Mouse (Mus musculus): ENCODE measurements at regions not wholly inside any gene's neighbourhood (a gene's known extent, or its start where the extent isn't known, plus 50 kb on each side); places are given as distances from the start of the nearest gene placed in this dataset.
A peak's percentile ranks its signal among the peaks of the same experiment; 100 is the strongest.

- no peak for DNase-seq (ENCODE audit: low read depth, low spot score)
Measured at GRCm38 (mm10) chr2:143270826-143271225, 192.6 kb downstream of the Otor start.

GRCm38 (mm10) chr2:143305747-143306570, 227.7 kb downstream of the Otor start:
- no peak for DNase-seq (ENCODE audit: low read depth, low spot score)

- no peak for DNase-seq (ENCODE audit: low read depth, low spot score)
Measured at GRCm38 (mm10) chr2:143306571-143306925, 228.3 kb downstream of the Otor start.

DNA sequence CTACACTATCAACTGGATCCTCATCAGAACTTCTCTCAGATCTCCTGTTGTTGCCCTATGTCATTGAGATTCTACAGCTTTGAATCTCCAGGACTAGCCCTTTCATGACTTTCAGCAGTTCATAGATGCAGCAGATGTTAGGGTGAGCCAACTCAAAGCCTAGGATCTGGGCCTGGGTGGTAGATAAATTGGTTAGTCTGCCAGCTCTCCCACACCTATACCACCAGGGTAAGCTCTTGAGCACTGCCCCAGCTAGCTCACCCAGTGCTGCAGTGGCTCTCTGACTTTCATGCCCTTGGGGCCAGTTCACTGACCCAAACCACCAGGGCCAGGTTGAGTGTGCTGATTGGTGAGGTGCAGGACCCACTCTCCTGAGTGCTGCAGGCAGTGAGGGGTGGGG, 220.5 kb upstream of the Pcsk2 start:
- no peak for DNase-seq (ENCODE audit: low read depth, low spot score)

GRCm38 (mm10) chr2:143332071-143332470, 213.9 kb upstream of the Pcsk2 start:
- no peak for DNase-seq (ENCODE audit: low read depth, low spot score)

GRCm38 (mm10) chr2:143340364-143340763, 205.6 kb upstream of the Pcsk2 start:
- DNase-seq (ENCODE audit: low read depth, low spot score): peak; percentile 44

- no peak for DNase-seq (ENCODE audit: low read depth, low spot score)
Measured at GRCm38 (mm10) chr2:143364193-143364592, 181.8 kb upstream of the Pcsk2 start.

DNA sequence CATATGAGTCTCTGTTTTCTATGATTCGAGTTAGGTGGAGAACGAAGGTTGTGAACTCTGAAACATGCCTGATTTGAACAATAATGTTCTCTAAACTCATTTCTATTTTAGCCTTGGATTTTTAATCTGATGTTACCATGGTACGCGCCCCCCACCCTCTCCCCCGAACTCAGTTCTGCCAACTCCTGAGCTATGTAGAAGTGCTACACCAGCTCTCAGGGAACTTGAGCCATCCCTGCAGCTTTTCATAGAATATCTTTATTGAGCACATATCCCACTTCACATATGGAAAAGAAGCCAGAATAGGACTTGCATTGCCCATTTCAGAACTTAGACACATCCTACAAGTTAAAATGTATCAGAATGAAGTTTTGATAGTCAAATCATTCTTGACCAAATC, 180.0 kb upstream of the Pcsk2 start:
- no peak for DNase-seq (ENCODE audit: low read depth, low spot score)

Data from 3T3-L1 (cell line).